Mouse (Mus musculus): Measurements from ENCODE around the gene Dusp6.
A peak's percentile ranks its signal among the peaks of the same experiment; 100 is the strongest.
"Not testable (repeated sequence)": the region's sequence is repeated elsewhere in the genome, so short reads cannot be mapped to it uniquely, and the experiment has no call there.

The Dusp6 gene

GRCm38 (mm10) chr10:99262867-99263379, at the start of gene Dusp6:
Gene Dusp6 (plus strand): TSS chr10:99263231.
- peak; percentile 98 to 99 for DNase-seq (ENCODE audit: low spot score in 2 of 2)

- DNase-seq (ENCODE audit: low spot score in 2 of 2): no peak
These were observed 48.4 kb upstream of the Dusp6 start for GRCm38 (mm10) chr10:99214421-99215299.

- not testable (repeated sequence) for DNase-seq (ENCODE audit: low spot score in 2 of 2)
These were observed 46.5 kb upstream of the Dusp6 start for GRCm38 (mm10) chr10:99216570-99216969.

GRCm38 (mm10) chr10:99221540-99221939, 41.5 kb upstream of the Dusp6 start:
- DNase-seq (ENCODE audit: low spot score in 2 of 2): no peak

- DNase-seq (ENCODE audit: low spot score in 2 of 2): peak; percentile 36 to 59
These were observed 40.3 kb upstream of the Dusp6 start for GRCm38 (mm10) chr10:99222726-99223125.

GRCm38 (mm10) chr10:99224218-99224617, 38.8 kb upstream of the Dusp6 start:
- DNase-seq (ENCODE audit: low spot score in 2 of 2): no peak

GRCm38 (mm10) chr10:99226782-99227181, 36.2 kb upstream of the Dusp6 start:
- no peak for DNase-seq (ENCODE audit: low spot score in 2 of 2)

- DNase-seq (ENCODE audit: low spot score in 2 of 2): peak; percentile 14 to 24
These were observed 34.8 kb upstream of the Dusp6 start for GRCm38 (mm10) chr10:99227968-99228864.

- no peak for DNase-seq (ENCODE audit: low spot score in 2 of 2)
These were observed 33.9 kb upstream of the Dusp6 start for GRCm38 (mm10) chr10:99229031-99229684.

- DNase-seq (ENCODE audit: low spot score in 2 of 2): no peak
These were observed 30.4 kb upstream of the Dusp6 start for GRCm38 (mm10) chr10:99232518-99233227.

GRCm38 (mm10) chr10:99234336-99234735, 28.7 kb upstream of the Dusp6 start:
- DNase-seq (ENCODE audit: low spot score in 2 of 2): no peak

GRCm38 (mm10) chr10:99235081-99235480, 27.9 kb upstream of the Dusp6 start:
- DNase-seq (ENCODE audit: low spot score in 2 of 2): no peak

GRCm38 (mm10) chr10:99237205-99237832, 25.7 kb upstream of the Dusp6 start:
- no peak for DNase-seq (ENCODE audit: low spot score in 2 of 2)

GRCm38 (mm10) chr10:99238537-99238936, 24.5 kb upstream of the Dusp6 start:
- DNase-seq (ENCODE audit: low spot score in 2 of 2): no peak

GRCm38 (mm10) chr10:99241284-99241828, 21.7 kb upstream of the Dusp6 start:
- DNase-seq (ENCODE audit: low spot score in 2 of 2): no peak

- DNase-seq (ENCODE audit: low spot score in 2 of 2): peak; percentile 69 to 70
These were observed 21.0 kb upstream of the Dusp6 start for GRCm38 (mm10) chr10:99241829-99242711.

- DNase-seq (ENCODE audit: low spot score in 2 of 2): no peak
These were observed 20.3 kb upstream of the Dusp6 start for GRCm38 (mm10) chr10:99242721-99243120.

GRCm38 (mm10) chr10:99243907-99244489, 19.0 kb upstream of the Dusp6 start:
- no peak for DNase-seq (ENCODE audit: low spot score in 2 of 2)

Measured in right cerebral cortex, postnatal 36 days (tissue).